Mouse (Mus musculus) limb, embryonic 12.5 days (tissue): ENCODE data around the gene Osbpl2. TPM values are rescaled to one million over a fixed set of nuclear protein-coding genes. Genes with fewer than 3 reads are reported as not detected.

Experiments
- ATAC-seq: fragments of 200-750 bp; cut with Nextera tagmentation; 2 replicates; pipeline ENCODE4 v1.8.0; 2017; ENCODE audit warnings: low read depth, moderate TSS enrichment; ENCODE audit not compliant: insufficient number of reproducible peaks, insufficient read depth, low FRiP score, low TSS enrichment
- H3K27ac ChIP-seq: fragments of 300-500 bp; sonication (generic); 2 replicates; pipeline ENCODE4 v1.5.1; 2016; ENCODE audit warnings: mild to moderate bottlenecking, moderate library complexity
- H3K27me3 ChIP-seq: fragments of 300-500 bp; sonication (generic); 2 replicates; pipeline ENCODE4 v1.6.1; 2016; ENCODE audit warnings: mild to moderate bottlenecking, moderate library complexity
- H3K36me3 ChIP-seq: fragments of 300-500 bp; sonication (generic); 2 replicates; pipeline ENCODE4 v1.6.1; 2016; ENCODE audit warnings: mild to moderate bottlenecking, moderate library complexity
- H3K4me1 ChIP-seq: fragments of 300-500 bp; sonication (generic); replicated peaks from 2 replicates; pipeline ENCODE4 v1.6.1; 2016
- H3K4me2 ChIP-seq: fragments of 300-500 bp; sonication (generic); 2 replicates; pipeline ENCODE4 v1.6.1; 2016; ENCODE audit warnings: mild to moderate bottlenecking, moderate library complexity
- H3K4me3 ChIP-seq: fragments of 300-500 bp; sonication (generic); replicated peaks from 2 replicates; pipeline ENCODE4 v1.5.1; 2016; ENCODE audit warnings: mild to moderate bottlenecking
- H3K9ac ChIP-seq: fragments of 300-500 bp; sonication (generic); replicated peaks from 2 replicates; pipeline ENCODE4 v1.6.1; 2016; ENCODE audit warnings: mild to moderate bottlenecking, moderate library complexity
- H3K9me3 ChIP-seq: fragments of 300-500 bp; sonication (generic); 2 replicates; pipeline ENCODE4 v1.6.1; 2016; ENCODE audit warnings: mild to moderate bottlenecking, moderate library complexity
- WGBS: fragments of 180-500 bp; shearing (Covaris S2); methylation state at CpG from one replicate; pipeline ENCODE4 v1.1.7; 2016; 5-methylcytosine and 5-hydroxymethylcytosine counted together
- microRNA-seq: library from miRNA; unstranded; fragments of <30 nt; microRNA quantifications from one replicate; pipeline ENCODE4, GENCODE M21; 2017
- polyA plus RNA-seq: library from polyadenylated mRNA; unstranded; fragments of >200 nt; fragmentation: Nextera tagmentation; extraction: Ambion mirVana; gene quantifications from 2 replicates; pipeline ENCODE4 v1.2.1, GENCODE M21; 2016

Gene Osbpl2
- polyA plus RNA-seq, 1 experiment from 2014 or later: 33.0 TPM

DNA sequence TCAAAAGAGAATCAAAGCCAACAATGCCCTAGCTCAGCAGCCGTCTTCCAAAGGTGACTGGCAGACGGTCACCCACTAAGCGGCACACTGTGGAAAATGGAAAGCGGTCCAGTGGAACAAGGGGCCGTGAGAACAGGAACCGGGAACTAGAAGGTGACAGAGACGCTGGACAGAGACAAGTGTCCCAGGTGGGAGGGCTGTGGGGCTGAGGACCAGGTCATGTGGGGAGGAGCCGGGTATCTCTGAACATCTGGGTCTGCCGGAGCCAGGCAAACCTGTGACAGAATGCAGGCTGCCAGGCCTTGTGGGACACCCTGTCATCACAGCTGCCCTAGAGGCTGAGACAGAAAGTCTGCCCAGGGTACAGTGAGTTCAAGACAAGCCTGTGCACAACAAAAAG is 85.4 kb downstream of the Osbpl2 start:
- H3K4me1 ChIP-seq: no peaks in the 10 kb centered on the region
- no peaks in the 10 kb centered on the region for H3K27me3 ChIP-seq
- H3K9me3 ChIP-seq: no peaks in the 10 kb centered on the region
- no peak overlapping the region for H3K9ac ChIP-seq
- 77% methylated on average over 9 of the region's 9 CpGs for WGBS
- H3K36me3 ChIP-seq: no peaks in the 10 kb centered on the region
- no peak for ATAC-seq
- no peak overlapping the region for H3K4me2 ChIP-seq
- no peak overlapping the region for H3K4me3 ChIP-seq
- no peak overlapping the region for H3K27ac ChIP-seq

- Histone ChIP-seq H3K4me1 (no peaks in the 10 kb centered on the region), H3K9me3 (no peaks in the 10 kb centered on the region), H3K4me2 (no peak overlapping the region), H3K27ac (no peak overlapping the region), H3K27me3 (no peaks in the 10 kb centered on the region), H3K36me3 (no peaks in the 10 kb centered on the region), H3K9ac (no peak overlapping the region), H3K4me3 (no peak overlapping the region)
- ATAC-seq: no peak
- 81% methylated on average over 12 of the region's 12 CpGs for WGBS
These were observed 86.2 kb downstream of the Osbpl2 start for GRCm38 (mm10) chr2:180205083-180205955.

GRCm38 (mm10) chr2:180205956-180206280 is 86.8 kb downstream of the Osbpl2 start:
- Histone ChIP-seq H3K36me3 (no peaks in the 10 kb centered on the region), H3K27me3 (no peaks in the 10 kb centered on the region), H3K4me2 (no peak overlapping the region), H3K4me3 (no peak overlapping the region), H3K9me3 (no peaks in the 10 kb centered on the region), H3K9ac (no peak overlapping the region), H3K4me1 (no peaks in the 10 kb centered on the region), H3K27ac (no peak overlapping the region)
- no peak for ATAC-seq
- 90% methylated on average over 2 of the region's 2 CpGs for WGBS

DNA sequence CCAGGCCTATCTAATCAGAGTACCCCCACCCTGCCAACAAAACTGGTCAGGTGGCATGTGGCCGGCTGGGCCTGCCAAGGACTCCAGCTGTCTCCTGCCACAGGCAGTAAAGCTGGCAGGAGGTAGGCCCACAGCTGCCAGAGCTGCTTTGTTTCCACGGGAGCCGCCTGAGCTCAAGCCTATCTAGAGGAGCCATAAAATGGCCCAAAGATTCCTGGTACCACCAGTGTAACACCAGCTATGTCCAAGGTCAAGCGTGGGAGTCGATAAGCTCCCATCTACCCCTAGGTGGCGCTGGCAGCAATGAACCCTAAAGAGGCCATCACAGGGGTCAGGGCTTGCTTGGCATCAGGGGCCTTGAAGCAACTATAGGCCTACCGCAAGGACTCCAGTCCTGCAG is 88.7 kb downstream of the Osbpl2 start:
- 62% methylated on average over 7 of the region's 7 CpGs for WGBS

DNA sequence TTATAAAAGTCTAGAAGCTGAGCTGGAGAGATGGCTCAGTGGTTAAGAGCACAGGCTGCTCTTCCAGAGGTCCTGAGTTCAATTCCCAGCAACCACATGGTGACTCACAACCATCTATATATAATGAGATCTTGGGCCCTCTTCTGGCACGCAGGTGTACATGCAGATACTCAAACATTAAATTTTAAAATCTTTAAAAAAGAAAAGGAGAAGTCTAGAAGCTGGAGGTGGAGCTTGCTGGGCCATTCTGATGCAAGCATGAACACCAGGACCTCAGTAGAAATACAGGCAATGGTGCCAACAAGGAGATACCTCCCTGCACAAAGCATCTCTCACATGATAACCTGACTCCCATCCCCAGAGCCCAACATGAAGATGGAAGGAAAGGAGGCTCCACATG is 89.9 kb downstream of the Osbpl2 start:
- Histone ChIP-seq H3K4me1 (no peaks in the 10 kb centered on the region), H3K4me3 (no peak overlapping the region), H3K36me3 (no peaks in the 10 kb centered on the region), H3K4me2 (no peak overlapping the region), H3K27me3 (no peaks in the 10 kb centered on the region), H3K9me3 (peaks cover 3% of the 10 kb centered on the region; the same call in 1 of the 2 replicates), H3K9ac (no peak overlapping the region), H3K27ac (no peak overlapping the region)
- WGBS: 73% methylated on average over 1 of the region's 1 CpGs
- ATAC-seq: no peak

More for the DNA sequence above, 88.7 kb downstream of the Osbpl2 start:
- H3K27ac ChIP-seq: no peak overlapping the region
- H3K9ac ChIP-seq: no peak overlapping the region
- no peaks in the 10 kb centered on the region for H3K36me3 ChIP-seq
- H3K4me1 ChIP-seq: no peaks in the 10 kb centered on the region
- peaks cover 3% of the 10 kb centered on the region; the same call in 1 of the 2 replicates for H3K9me3 ChIP-seq
- no peak overlapping the region for H3K4me2 ChIP-seq
- no peaks in the 10 kb centered on the region for H3K27me3 ChIP-seq
- 0 out of 2 replicates have a peak, but pooled peaks have one; percentile 35 for ATAC-seq
- no peak overlapping the region for H3K4me3 ChIP-seq

GRCm38 (mm10) chr2:180212255-180212654 is 93.1 kb downstream of the Osbpl2 start:
- Histone ChIP-seq H3K4me2 (no peak overlapping the region), H3K36me3 (no peaks in the 10 kb centered on the region), H3K9ac (no peak overlapping the region), H3K27ac (no peak overlapping the region), H3K27me3 (no peaks in the 10 kb centered on the region), H3K4me3 (no peak overlapping the region), H3K9me3 (peaks cover 3% of the 10 kb centered on the region; the same call in 1 of the 2 replicates), H3K4me1 (peaks cover 11% of the 10 kb centered on the region; the same call in 1 of the 2 replicates)
- no peak for ATAC-seq
- WGBS: 92% methylated on average over 3 of the region's 3 CpGs

Small RNAs within 50 kb of the gene (microRNA-seq; reads per million reads assigned to microRNA genes)
- gene Mir7005: not detected

Other genes starting within 250 kb of the Osbpl2 start
- 3.8 and 5.0 TPM in 2 replicates for gene Taf4, start 142.7 kb upstream of the Osbpl2 start, polyA plus RNA-seq
- 13.6 and 14.2 TPM in 2 replicates for gene Lsm14b, start 94.3 kb upstream of the Osbpl2 start, polyA plus RNA-seq
- gene Psma7, start 76.9 kb upstream of the Osbpl2 start, polyA plus RNA-seq: 693 and 704 TPM in 2 replicates
- 7.3 and 8.7 TPM in 2 replicates for gene Ss18l1, start 76.8 kb upstream of the Osbpl2 start, polyA plus RNA-seq
- gene Mtg2, start 48.7 kb upstream of the Osbpl2 start, polyA plus RNA-seq: 29.6 and 30.9 TPM in 2 replicates
- 0.15 and 0.27 TPM in 2 replicates for gene Hrh3, start 14.8 kb upstream of the Osbpl2 start, polyA plus RNA-seq
- 207 and 212 TPM in 2 replicates for gene Adrm1, start 52.2 kb downstream of the Osbpl2 start, polyA plus RNA-seq
- 20.9 and 22.3 TPM in 2 replicates for gene Lama5, start 106.6 kb downstream of the Osbpl2 start, polyA plus RNA-seq
- 608 and 631 TPM in 2 replicates for gene Rps21, start 138.1 kb downstream of the Osbpl2 start, polyA plus RNA-seq
- gene Cables2, start 154.2 kb downstream of the Osbpl2 start, polyA plus RNA-seq: 20.7 and 23.7 TPM in 2 replicates
- 0.52 and 0.56 TPM in 2 replicates for gene Rbbp8nl, start 170.6 kb downstream of the Osbpl2 start, polyA plus RNA-seq
- 0.14 TPM in 1 of 2 replicates, not detected in the other for gene Gata5, start 215.4 kb downstream of the Osbpl2 start, polyA plus RNA-seq